ENCODE assay signal across 9 mouse cellular contexts in genomic region chrX:104179257-104179656, GRCm38 (mm10). TPM values are rescaled to one million over a fixed set of nuclear protein-coding genes. Genes with fewer than 3 reads are reported as not detected.
DNase-seq lines count a peak whose midpoint lies in the region; TF ChIP-seq lines count a peak whose summit lies in the region.
"Had no signal": no experiment of that assay in that cellular context is flagged by ENCODE, and none has a peak within 500 bp of the region (broad histone marks: within the 10 kb centered on the region; RNA-seq: fewer than 3 reads in every experiment).

No protein-coding gene starts in this region.

- intact Hi-C loops in left cerebral cortex, adult 2 months (cut with DNase I): loop anchor here (5.0 kb wide), 1 partner anchor 828 kb away; no protein-coding TSS in a partner anchor

- no peak overlapping the region for H3K4me3 ChIP-seq in left cerebral cortex, adult 2 months
- no peak overlapping the region for H3K4me3 ChIP-seq in embryonic facial prominence, embryonic 10.5 days
- H3K4me3 ChIP-seq: liver, embryonic 13.5 days had no signal

- H3K9me3 ChIP-seq in embryonic facial prominence, embryonic 10.5 days: no peaks in the 10 kb centered on the region
- H3K9me3 ChIP-seq: liver, embryonic 13.5 days had no signal

- DNase-seq in left cerebral cortex, adult 2 months (ENCODE audit: extremely low spot score in 1 of 2, low spot score in 2 of 2): peak; percentile 10 to 27
- DNase-seq in left cerebral cortex, adult 8-10 months (ENCODE audit: low spot score in 2 of 2): no peak
- peak; percentile 37 for DNase-seq in ES-CJ7 (ENCODE audit: low read depth, low spot score)
- DNase-seq in adrenal gland, adult 18-20 months (ENCODE audit: low spot score in 2 of 2): peak; percentile 25 to 30
- DNase-seq in embryonic facial prominence, embryonic 10.5 days (ENCODE audit: low spot score): peak; percentile 17
- DNase-seq in layer of hippocampus, postnatal 10 days (ENCODE audit: low spot score in 2 of 2): peak; percentile 24 to 45
- DNase-seq in retina, postnatal 7 days (ENCODE audit: low read depth, low spot score): peak; percentile 24
- DNase-seq: liver, embryonic 13.5 days had no signal

- H3K4me1 ChIP-seq in embryonic facial prominence, embryonic 10.5 days: no peaks in the 10 kb centered on the region
- H3K4me1 ChIP-seq: liver, embryonic 13.5 days had no signal

- peaks cover 56% of the 10 kb centered on the region for H3K27me3 ChIP-seq in embryonic facial prominence, embryonic 10.5 days (replicated peaks; ENCODE audit: low read depth, poor library complexity, severe bottlenecking)
- H3K27me3 ChIP-seq: liver, embryonic 13.5 days had no signal

- 35% methylated on average over 2 of the region's 2 CpGs for WGBS in embryonic facial prominence, embryonic 10.5 days

- no peak overlapping the region for H3K27ac ChIP-seq in left cerebral cortex, adult 2 months
- no peak overlapping the region for H3K27ac ChIP-seq in embryonic facial prominence, embryonic 10.5 days (replicated peaks)
- H3K27ac ChIP-seq: liver, embryonic 13.5 days had no signal

- peak; percentile 74 for TF ChIP-seq CTCF in left cerebral cortex, adult 2 months (IDR thresholded peaks at IDR 0.05)

- no peaks in the 10 kb centered on the region for H3K36me3 ChIP-seq in embryonic facial prominence, embryonic 10.5 days (replicated peaks)
- H3K36me3 ChIP-seq: liver, embryonic 13.5 days had no signal

RNA-seq across cellular contexts. Expression of gene Nexmif, which starts 21.7 kb away (rescaled TPM):
- total RNA-seq in left cerebral cortex, adult 2 months (2021): 10 to 100 TPM; 26.2 to 27.3 TPM
- total RNA-seq in left cerebral cortex, adult 8-10 months (2022): 10 to 100 TPM; 21.6 to 25.3 (median 23.3) TPM
- 1 to 10 TPM; 6.1 to 8.6 TPM for total RNA-seq in adrenal gland, adult 18-20 months (2021)
- polyA plus RNA-seq in embryonic facial prominence, embryonic 10.5 days (2016; fragmentation: Nextera tagmentation; extraction: Ambion mirVana): 0.50 and 0.52 TPM in 2 replicates
- total RNA-seq in layer of hippocampus, postnatal 10 days (2021): 10 to 100 TPM; 53.1 to 60.1 TPM
- polyA plus RNA-seq: small intestine, adult 2 months had no signal

Comparison
In these comparisons a context has a peak if more than half of its experiments do, and no peak if none do; other contexts are left out.
1. DNase-seq: peak in left cerebral cortex, adult 2 months (2 of 2), ES-CJ7 (single experiment), adrenal gland, adult 18-20 months (2 of 2), embryonic facial prominence, embryonic 10.5 days (single experiment), layer of hippocampus, postnatal 10 days (2 of 2) and retina, postnatal 7 days (single experiment); none in left cerebral cortex, adult 8-10 months (0 of 2).